Mouse (Mus musculus) testis, adult 2 months (tissue): ENCODE measurements at regions not wholly inside any gene's neighbourhood (a gene's known extent, or its start where the extent isn't known, plus 50 kb on each side); places are given as distances from the start of the nearest gene placed in this dataset.

Source experiments
- CTCF ChIP-seq: fragments of 200-500 bp; IDR thresholded peaks from 2 replicates; pipeline ENCODE4 v1.5.1; 2012; ENCODE audit warnings: low read depth, mild to moderate bottlenecking, inconsistent platforms, low read length, moderate library complexity; ENCODE audit not compliant: control insufficient read depth, insufficient read depth, insufficient replicate concordance
- POLR2A ChIP-seq: fragments of 200-500 bp; IDR thresholded peaks from 2 replicates; pipeline ENCODE4 v1.6.1; 2012; ENCODE audit warnings: low read depth, mild to moderate bottlenecking, inconsistent platforms, low read length, moderate library complexity; ENCODE audit not compliant: control insufficient read depth

GRCm38 (mm10) chr1:67820092-67820491 is 697.3 kb downstream of the Cps1 start:
- TF ChIP-seq CTCF (no peak), POLR2A (no peak)
